Mouse (Mus musculus): Measurements from ENCODE around the gene Purb.

Purb gene

GRCm38 (mm10) chr11:6475867-6476484, at the start of gene Purb:
TSS of gene Purb (minus strand) at chr11:6475917.
- peak; percentile 91 for DNase-seq

GRCm38 (mm10) chr11:6525241-6525640, 49.5 kb upstream of the Purb start:
- DNase-seq = no peak

- no peak for DNase-seq
These were observed 49.1 kb upstream of the Purb start for GRCm38 (mm10) chr11:6524880-6525238.

GRCm38 (mm10) chr11:6524165-6524879, 48.6 kb upstream of the Purb start:
- DNase-seq = no peak

- no peak for DNase-seq
These were observed 48.0 kb upstream of the Purb start for GRCm38 (mm10) chr11:6523662-6524088.

GRCm38 (mm10) chr11:6522782-6523525, 47.2 kb upstream of the Purb start:
- no peak for DNase-seq

- no peak for DNase-seq
These were observed 44.9 kb upstream of the Purb start, which contains the start of gene Myo1g for GRCm38 (mm10) chr11:6520507-6521173. TSS of gene Myo1g (minus strand) at chr11:6520965.

GRCm38 (mm10) chr11:6519491-6520033, 43.8 kb upstream of the Purb start:
- DNase-seq = no peak

GRCm38 (mm10) chr11:6514837-6515236, 39.1 kb upstream of the Purb start:
- DNase-seq = no peak

GRCm38 (mm10) chr11:6508269-6508876, 32.7 kb upstream of the Purb start:
- no peak for DNase-seq

- no peak for DNase-seq
These were observed 30.8 kb upstream of the Purb start for GRCm38 (mm10) chr11:6506516-6506915.

GRCm38 (mm10) chr11:6504689-6505088, 29.0 kb upstream of the Purb start:
- DNase-seq = no peak

- DNase-seq = peak; percentile 72
These were observed 28.5 kb upstream of the Purb start for GRCm38 (mm10) chr11:6504226-6504625.

GRCm38 (mm10) chr11:6502506-6502905, 26.8 kb upstream of the Purb start:
- no peak for DNase-seq

- peak; percentile 52 for DNase-seq
These were observed 21.7 kb upstream of the Purb start for GRCm38 (mm10) chr11:6497311-6497948.

GRCm38 (mm10) chr11:6489691-6490503, 14.2 kb upstream of the Purb start:
- DNase-seq = peak; percentile 56

GRCm38 (mm10) chr11:6489257-6489656, 13.5 kb upstream of the Purb start:
- no peak for DNase-seq

GRCm38 (mm10) chr11:6488041-6488684, 12.4 kb upstream of the Purb start:
- DNase-seq = no peak

GRCm38 (mm10) chr11:6487496-6487895, 11.8 kb upstream of the Purb start:
- DNase-seq = no peak

- DNase-seq = no peak
These were observed 11.2 kb upstream of the Purb start for GRCm38 (mm10) chr11:6486916-6487315.
